Mouse (Mus musculus) lung, postnatal 0 days (tissue): ENCODE results near the gene P3h3. TPM values are rescaled to one million over a fixed set of nuclear protein-coding genes. Genes with fewer than 3 reads are reported as not detected.

ENCODE experiments used
- ATAC-seq: fragments of 200-750 bp; cut with Nextera tagmentation; 2 replicates; pipeline ENCODE4 v1.8.0; 2017; ENCODE audit warnings: moderate library complexity
- DNase-seq: peaks from one replicate; pipeline ENCODE4 v3.0.0-alpha.2; 2016; ENCODE audit warnings: low spot score
- H3K27ac ChIP-seq: fragments of 300-500 bp; sonication (generic); 2 replicates; pipeline ENCODE4 v1.5.1; 2014; ENCODE audit warnings: antibody characterized with exemption, mild to moderate bottlenecking, low read length, mixed read lengths
- H3K27me3 ChIP-seq: fragments of 300-500 bp; sonication (generic); replicated peaks from 2 replicates; pipeline ENCODE4 v1.6.1; 2014; ENCODE audit warnings: low read length, mixed read lengths; ENCODE audit not compliant: insufficient read depth
- H3K36me3 ChIP-seq: fragments of 300-500 bp; sonication (generic); 2 replicates; pipeline ENCODE4 v1.6.1; 2014; ENCODE audit warnings: low read length, mixed read lengths; ENCODE audit not compliant: insufficient read depth
- H3K4me1 ChIP-seq: fragments of 300-500 bp; sonication (generic); 2 replicates; pipeline ENCODE4 v1.6.1; 2014; ENCODE audit warnings: antibody characterized with exemption, low read depth, low read length, mixed read lengths; ENCODE audit not compliant: insufficient read depth
- H3K4me2 ChIP-seq: fragments of 300-500 bp; sonication (generic); replicated peaks from 2 replicates; pipeline ENCODE4 v1.6.1; 2014; ENCODE audit warnings: low read depth, mild to moderate bottlenecking, low read length, moderate library complexity, mixed read lengths
- H3K4me3 ChIP-seq: fragments of 300-500 bp; sonication (generic); 2 replicates; pipeline ENCODE4 v1.5.1; 2014; ENCODE audit warnings: low read depth, low read length
- H3K9ac ChIP-seq: fragments of 300-500 bp; sonication (generic); replicated peaks from 2 replicates; pipeline ENCODE4 v1.6.1; 2014; ENCODE audit warnings: low read depth, mild to moderate bottlenecking
- H3K9me3 ChIP-seq: fragments of 300-500 bp; sonication (generic); 2 replicates; pipeline ENCODE4 v1.6.1; 2016; ENCODE audit warnings: low read length, mixed read lengths
- CTCF ChIP-seq: IDR thresholded peaks from 2 replicates; pipeline ENCODE4 v1.5.1; 2016; ENCODE audit warnings: antibody characterized with exemption, mild to moderate bottlenecking
- EP300 ChIP-seq: IDR thresholded peaks from 2 replicates; pipeline ENCODE4 v1.6.1; 2016; ENCODE audit warnings: antibody characterized with exemption, mild to moderate bottlenecking, control low read depth
- WGBS: fragments of 180-500 bp; shearing (Covaris S2); extraction: QIAGEN DNeasy Blood & Tissue Kit; methylation state at CpG from one replicate; pipeline ENCODE4 v1.1.7; 2014; 5-methylcytosine and 5-hydroxymethylcytosine counted together
- polyA plus RNA-seq: library from polyadenylated mRNA; unstranded; fragments of >200 nt; fragmentation: Nextera tagmentation; extraction: Ambion mirVana; gene quantifications from 2 replicates; pipeline ENCODE4 v1.2.1, GENCODE M21; 2015

Gene P3h3
- polyA plus RNA-seq, 1 experiment from 2014 or later, result 8.4 TPM

- ATAC-seq, result no peak
- Histone ChIP-seq H3K27ac (no peak overlapping the region), H3K4me3 (0 out of 2 replicates have a peak overlapping the region, but pooled peaks have one; percentile 66), H3K9me3 (no peaks in the 10 kb centered on the region), H3K4me2 (peak overlapping the region; percentile 98), H3K36me3 (no peaks in the 10 kb centered on the region), H3K9ac (no peak overlapping the region), H3K4me1 (no peaks in the 10 kb centered on the region), H3K27me3 (peaks cover 9% of the 10 kb centered on the region; the same call in 1 of the 2 replicates)
- TF ChIP-seq EP300 (no peak), CTCF (no peak)
- DNase-seq, result no peak
- WGBS, result 13% methylated on average over 14 of the region's 14 CpGs
Measured at GRCm38 (mm10) chr6:124856321-124856720, 1.2 kb downstream of the P3h3 start.

- DNase-seq, result no peak
- no peak for ATAC-seq
- TF ChIP-seq EP300 (no peak), CTCF (no peak)
- Histone ChIP-seq H3K9me3 (no peaks in the 10 kb centered on the region), H3K27ac (no peak overlapping the region), H3K4me2 (no peak overlapping the region), H3K9ac (no peak overlapping the region), H3K4me1 (no peaks in the 10 kb centered on the region), H3K4me3 (no peak overlapping the region), H3K27me3 (peaks cover 9% of the 10 kb centered on the region; the same call in 1 of the 2 replicates), H3K36me3 (no peaks in the 10 kb centered on the region)
- 65% methylated on average over 12 of the region's 12 CpGs for whole genome bisulfite sequencing
Measured at GRCm38 (mm10) chr6:124854647-124855046, 2.9 kb downstream of the P3h3 start.

GRCm38 (mm10) chr6:124850535-124850934 is 7.0 kb downstream of the P3h3 start:
- Histone ChIP-seq H3K9ac (no peak overlapping the region), H3K27ac (no peak overlapping the region), H3K4me2 (no peak overlapping the region), H3K4me3 (no peak overlapping the region), H3K36me3 (no peaks in the 10 kb centered on the region), H3K9me3 (no peaks in the 10 kb centered on the region), H3K27me3 (no peaks in the 10 kb centered on the region), H3K4me1 (no peaks in the 10 kb centered on the region)
- DNase-seq, result no peak
- TF ChIP-seq CTCF, result no peak
- no peak for TF ChIP-seq EP300
- no peak for ATAC-seq
- 52% methylated on average over 8 of the region's 8 CpGs for WGBS

GRCm38 (mm10) chr6:124847305-124847704 is 10.2 kb downstream of the P3h3 start:
- DNase-seq (peak; percentile 90), ATAC-seq (peak; percentile 82)
- H3K9ac ChIP-seq, result no peak overlapping the region
- no peaks in the 10 kb centered on the region for H3K27me3 ChIP-seq
- no peak overlapping the region for H3K4me2 ChIP-seq
- H3K4me1 ChIP-seq, result no peaks in the 10 kb centered on the region
- WGBS, result 9% methylated on average over 9 of the region's 9 CpGs
- no peaks in the 10 kb centered on the region for H3K36me3 ChIP-seq
- H3K9me3 ChIP-seq, result no peaks in the 10 kb centered on the region
- no peak overlapping the region for H3K27ac ChIP-seq
- TF ChIP-seq CTCF (peak; percentile 96), EP300 (no peak)
- no peak overlapping the region for H3K4me3 ChIP-seq

GRCm38 (mm10) chr6:124840241-124841167 is 17.0 kb downstream of the P3h3 start, which contains the start of gene Gnb3:
TSS of gene Gnb3 (minus strand) at chr6:124840275.
- WGBS, result 33% methylated on average over 15 of the region's 15 CpGs
- ATAC-seq (no peak), DNase-seq (no peak)
- Histone ChIP-seq H3K36me3 (no peaks in the 10 kb centered on the region), H3K9me3 (no peaks in the 10 kb centered on the region), H3K27ac (no peak within 1 kb of the TSS), H3K4me1 (no peaks in the 10 kb centered on the region), H3K4me3 (no peak within 1 kb of the TSS), H3K4me2 (no peak within 1 kb of the TSS), H3K9ac (no peak within 1 kb of the TSS), H3K27me3 (no peaks in the 10 kb centered on the region)
- no peak for TF ChIP-seq CTCF
- TF ChIP-seq EP300, result no peak

GRCm38 (mm10) chr6:124839805-124840204 is 17.7 kb downstream of the P3h3 start:
- ATAC-seq (no peak), DNase-seq (no peak)
- TF ChIP-seq CTCF (no peak), EP300 (no peak)
- Histone ChIP-seq H3K27ac (no peak overlapping the region), H3K4me2 (no peak overlapping the region), H3K9ac (no peak overlapping the region), H3K4me3 (no peak overlapping the region), H3K27me3 (no peaks in the 10 kb centered on the region), H3K9me3 (no peaks in the 10 kb centered on the region), H3K4me1 (no peaks in the 10 kb centered on the region), H3K36me3 (no peaks in the 10 kb centered on the region)
- 10% methylated on average over 8 of the region's 8 CpGs for WGBS
